Mouse (Mus musculus) left cerebral cortex, adult 9 months (tissue): ENCODE data around the gene Trim50.
A peak's percentile ranks its signal among the peaks of the same experiment; 100 is the strongest.

Experiments used
- DNase-seq, 2 experiments: peaks; one replicate each; pipeline ENCODE4 v3.0.0; 2022; ENCODE audit warnings: low spot score in 2 of 2

Trim50 gene

DNA sequence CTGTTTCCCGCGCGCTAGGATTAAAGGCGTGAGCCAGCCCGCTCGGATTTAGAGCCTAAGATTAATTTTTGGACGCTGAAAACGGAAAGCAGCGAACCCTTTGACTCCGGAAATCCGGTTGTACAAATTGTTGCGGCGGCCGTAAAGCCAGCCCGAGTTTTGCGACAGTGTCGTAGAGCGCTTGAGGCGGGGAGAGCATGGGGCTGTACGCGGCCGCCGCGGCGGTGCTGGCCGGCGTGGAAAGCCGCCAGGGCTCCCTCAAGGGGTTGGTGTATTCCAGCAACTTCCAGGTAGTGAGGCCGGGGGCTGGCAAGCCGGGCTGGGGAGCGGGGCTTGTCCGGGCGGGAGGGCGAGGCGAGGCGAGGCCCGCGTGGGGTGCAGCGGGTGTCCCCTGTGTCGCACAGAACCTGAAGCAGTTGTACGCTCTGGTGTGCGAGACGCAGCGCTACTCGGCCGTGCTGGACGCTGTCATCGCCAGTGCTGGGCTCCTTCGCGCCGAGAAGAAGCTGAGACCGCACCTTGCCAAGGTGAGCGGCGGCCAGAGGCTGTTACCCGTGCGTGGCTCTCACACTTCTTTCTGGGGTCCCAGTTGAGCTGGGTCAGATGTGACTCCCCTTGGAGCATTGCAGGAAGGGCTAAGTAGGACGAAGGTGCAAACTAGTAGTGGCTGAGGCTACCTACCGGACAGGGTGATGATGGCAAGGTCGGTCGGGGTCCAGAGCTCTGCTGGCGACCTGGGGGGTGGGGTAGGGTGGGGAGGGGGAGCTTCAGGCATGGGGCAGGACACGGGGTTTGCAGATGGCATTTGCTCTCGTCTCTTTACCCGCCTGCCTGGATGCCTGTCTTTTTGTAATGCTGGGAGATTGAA is 16.9 kb downstream of the Trim50 start, which contains the start of gene Nsun5:
TSS of gene Nsun5 (plus strand) at position 167 of the 868 bp plus-strand sequence.
- DNase-seq, result peak; percentile 75 to 95

DNA sequence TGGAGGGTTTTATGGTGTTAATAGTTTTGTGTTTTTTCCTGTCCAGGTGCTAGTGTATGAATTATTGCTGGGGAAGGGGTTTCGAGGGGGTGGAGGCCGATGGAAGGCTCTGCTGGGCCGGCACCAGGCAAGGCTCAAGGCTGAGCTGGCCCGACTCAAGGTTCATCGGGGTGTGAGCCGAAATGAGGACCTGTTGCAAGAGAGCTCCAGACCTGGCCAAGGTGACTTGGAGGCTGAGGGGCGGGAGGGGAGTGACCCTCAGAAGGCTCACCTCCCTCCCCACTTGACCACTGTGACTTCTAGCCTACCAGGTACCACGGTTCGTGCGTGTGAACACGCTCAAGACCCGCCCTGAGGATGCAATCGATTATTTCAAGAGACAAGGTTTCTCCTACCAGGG is 18.1 kb downstream of the Trim50 start:
- no peak for DNase-seq

DNA sequence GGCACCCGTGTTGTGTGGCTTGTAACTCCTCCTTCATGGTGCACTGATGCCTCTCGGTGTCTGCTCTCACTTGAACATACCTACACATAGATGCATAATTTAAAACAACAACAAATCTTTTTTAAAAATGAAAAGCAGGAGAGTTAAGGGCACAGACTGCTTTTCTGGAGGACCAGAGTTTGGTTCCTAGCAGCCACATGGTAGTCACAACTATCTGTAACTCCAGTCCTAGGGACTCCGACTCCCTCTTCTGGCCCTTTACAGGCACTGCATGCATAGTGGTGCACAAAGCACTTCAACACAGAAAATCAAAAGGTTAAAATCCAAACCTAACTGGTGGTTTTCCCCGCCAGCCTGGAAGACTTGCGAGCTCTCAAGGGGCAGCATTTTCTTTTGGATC is 20.5 kb downstream of the Trim50 start:
- no peak for DNase-seq

DNA sequence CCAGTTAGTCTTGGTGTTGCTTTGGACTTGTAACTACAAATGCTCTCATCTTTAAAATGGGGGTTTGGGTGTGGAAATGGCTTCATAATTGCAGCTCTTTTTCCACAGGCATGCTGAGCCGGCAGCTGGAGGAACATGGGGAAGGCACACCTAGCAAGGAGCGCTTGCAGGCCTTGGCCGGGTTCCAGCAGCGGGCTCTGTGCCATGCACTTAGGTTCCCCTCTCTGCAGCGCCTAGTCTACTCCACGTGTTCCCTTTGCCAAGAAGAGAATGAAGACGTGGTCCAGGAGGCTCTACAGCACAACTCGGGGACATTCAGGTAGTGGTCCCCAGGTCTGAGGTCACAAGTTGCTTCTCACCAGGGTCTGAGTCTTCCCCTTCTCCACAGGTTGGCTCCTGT is 22.1 kb downstream of the Trim50 start:
- peak in 1 of 2 experiments; percentile 21 for DNase-seq

DNA sequence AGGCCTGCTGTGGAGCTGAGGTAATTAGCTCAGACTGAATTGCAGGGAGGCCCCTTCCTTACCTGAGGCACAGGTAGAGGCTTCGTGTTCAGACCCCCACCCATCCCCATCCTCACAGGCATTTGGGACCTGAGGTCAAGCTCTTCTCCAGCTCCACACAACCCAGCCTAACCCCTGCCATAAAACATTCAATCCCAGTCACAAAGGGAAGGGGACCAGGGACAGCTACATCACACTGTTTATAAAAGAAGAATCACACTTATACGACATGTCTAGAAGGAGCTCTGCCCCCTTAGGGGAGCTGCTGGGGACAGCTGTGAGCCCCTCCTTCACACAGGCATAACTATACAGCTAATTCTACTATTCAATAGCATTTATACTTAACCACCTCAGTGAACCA is 23.2 kb downstream of the Trim50 start:
- DNase-seq, result no peak

DNA sequence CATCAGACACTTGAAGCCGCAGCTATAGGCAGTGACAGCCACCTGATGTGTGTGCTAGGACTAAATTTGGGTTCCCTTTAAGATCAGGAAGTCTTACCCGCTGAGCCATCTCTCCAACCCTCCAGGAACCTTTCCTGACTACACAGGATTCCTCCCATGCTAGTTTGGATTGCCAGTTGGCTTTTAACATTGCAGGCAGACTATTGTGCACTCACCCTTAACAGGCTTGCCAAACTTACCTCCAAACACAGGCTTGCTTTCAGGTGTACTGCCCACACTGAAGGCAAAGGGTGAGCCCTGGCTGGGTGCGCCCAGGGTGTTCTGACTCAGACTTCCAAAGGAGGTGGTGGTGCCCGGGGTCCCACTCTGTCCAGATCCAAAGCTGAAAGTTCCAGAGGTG is 27.6 kb downstream of the Trim50 start:
- DNase-seq, result no peak

DNA sequence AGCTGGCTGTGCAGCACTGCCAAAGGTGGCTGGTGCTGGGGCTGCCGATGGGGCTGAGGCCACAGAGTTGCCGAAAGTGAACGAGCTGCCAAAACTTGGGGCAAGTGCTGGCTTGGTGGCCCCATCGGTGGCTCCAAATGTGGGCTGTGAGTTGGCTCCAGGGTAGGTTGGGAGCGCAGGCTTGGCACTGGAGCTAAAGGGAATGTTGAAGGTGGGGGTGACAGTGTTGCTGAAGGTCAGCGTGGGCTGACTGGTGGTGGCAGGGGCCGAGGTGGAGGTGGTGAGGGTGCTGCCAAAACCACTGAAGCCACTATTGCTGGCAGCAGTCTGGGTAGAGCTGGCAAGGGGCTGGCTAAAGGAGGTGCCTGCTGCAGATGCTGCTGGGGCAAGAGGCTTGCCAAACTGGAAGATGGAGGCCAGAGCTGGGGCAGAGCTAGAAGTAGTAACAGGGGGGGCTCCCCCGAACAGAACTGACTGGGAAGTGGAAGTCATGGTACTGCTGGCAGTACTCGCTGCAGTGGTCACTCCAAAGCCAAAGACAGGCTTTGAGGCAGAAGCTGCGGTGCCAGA is 28.3 kb downstream of the Trim50 start:
- no peak for DNase-seq

DNA sequence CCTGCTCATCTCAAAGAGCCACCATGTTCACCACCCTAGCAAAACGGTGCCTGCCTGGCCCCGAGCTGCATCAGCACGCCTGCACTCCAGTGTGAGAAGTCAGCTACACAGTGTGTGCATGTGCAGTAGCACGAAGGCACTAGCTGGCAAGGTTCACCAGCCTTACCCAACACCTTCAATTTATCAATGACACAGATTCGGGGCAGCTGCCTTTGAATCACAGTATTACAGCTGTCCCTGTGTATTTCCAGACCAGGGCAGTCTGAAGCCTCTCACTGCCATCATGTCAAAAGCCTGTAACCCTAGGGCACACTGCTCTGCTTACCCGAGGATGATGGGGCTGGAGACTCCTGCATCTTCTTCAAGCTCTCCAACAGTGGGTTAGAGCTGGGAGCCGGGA is 29.7 kb downstream of the Trim50 start:
- no peak for DNase-seq

DNA sequence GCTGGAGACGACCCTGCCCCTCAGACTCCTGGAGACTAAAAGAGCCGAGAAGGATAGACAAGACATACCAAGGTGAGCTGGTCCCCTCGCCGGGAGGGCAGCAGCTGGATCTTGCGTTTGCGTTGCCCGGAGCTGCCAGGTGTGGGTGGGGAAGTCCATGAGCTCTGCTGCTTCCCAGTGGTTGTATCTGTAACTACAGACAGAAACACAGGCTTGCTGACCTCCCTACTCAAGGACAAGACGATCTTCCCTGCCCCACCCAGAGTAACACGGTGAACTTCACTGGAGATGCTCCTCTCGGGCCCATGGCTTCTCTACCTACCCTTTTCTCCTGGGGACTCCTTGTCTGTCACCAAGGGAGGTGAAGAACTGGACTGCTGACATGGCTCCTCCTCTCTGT is 30.7 kb downstream of the Trim50 start:
- no peak for DNase-seq

DNA sequence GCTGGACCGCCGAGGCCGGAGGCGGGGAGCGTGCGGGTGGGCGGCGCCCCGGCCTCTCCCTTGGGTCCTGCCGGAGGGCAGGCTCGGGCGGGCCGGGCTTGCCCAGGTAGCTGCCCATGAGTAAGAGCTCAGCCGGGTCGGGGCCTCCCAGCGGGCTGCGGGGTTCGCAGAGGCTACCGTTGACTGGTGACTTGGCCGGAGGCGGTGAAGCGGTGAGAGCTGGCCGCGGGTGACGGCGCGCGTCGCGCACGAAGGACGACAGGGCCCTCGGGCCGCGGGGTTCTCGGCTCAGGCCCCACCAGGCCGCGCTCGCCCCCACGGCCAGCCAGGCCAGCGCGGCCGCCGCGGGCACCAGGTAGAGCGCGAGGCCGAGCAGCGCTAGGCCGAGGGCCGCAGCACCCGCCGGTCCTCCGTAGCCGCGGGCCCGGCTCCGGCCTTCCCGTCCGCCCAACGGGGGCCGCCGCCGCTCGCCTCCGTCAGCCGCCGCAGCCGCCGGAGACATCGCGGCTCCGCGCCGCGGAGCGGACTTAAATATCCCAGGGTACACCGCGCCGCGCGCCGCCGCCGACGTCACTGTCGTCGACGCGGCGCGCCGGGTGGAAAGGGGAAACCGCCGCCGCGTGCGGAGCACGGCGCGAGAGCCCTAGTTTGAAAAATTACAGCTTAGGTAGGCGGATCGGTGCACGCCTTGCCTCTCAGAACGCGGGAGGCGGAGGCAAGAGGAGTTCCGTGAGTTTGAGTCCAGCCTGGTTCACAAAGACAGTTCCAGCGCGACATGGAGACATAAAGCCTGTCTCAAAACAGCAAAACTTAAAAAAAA is 41.1 kb downstream of the Trim50 start, which contains the start of gene Pom121:
TSS of gene Pom121 (minus strand) at position 543 of the 820 bp plus-strand sequence.
- DNase-seq, result peak; percentile 58 to 79

DNA sequence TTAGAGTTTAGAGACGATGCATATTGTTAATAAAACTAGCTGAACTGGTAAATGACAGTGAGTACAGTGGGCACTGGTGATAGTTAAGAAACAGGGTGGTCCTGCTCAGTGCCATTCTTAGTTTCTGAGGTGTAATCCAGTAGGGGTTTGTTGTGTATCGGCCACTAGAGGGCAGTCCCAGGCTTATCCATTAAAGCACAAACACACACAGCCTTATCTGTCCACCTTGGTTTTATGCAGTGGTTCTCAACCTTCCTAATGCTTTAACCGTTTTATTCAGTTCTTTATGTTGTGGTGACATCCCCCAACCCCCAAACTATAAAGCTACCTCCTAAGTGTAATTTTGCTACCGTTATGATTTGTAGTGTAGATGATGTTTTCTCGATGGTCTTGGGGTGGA is 42.7 kb downstream of the Trim50 start:
- peak in 1 of 2 experiments; percentile 36 for DNase-seq

DNA sequence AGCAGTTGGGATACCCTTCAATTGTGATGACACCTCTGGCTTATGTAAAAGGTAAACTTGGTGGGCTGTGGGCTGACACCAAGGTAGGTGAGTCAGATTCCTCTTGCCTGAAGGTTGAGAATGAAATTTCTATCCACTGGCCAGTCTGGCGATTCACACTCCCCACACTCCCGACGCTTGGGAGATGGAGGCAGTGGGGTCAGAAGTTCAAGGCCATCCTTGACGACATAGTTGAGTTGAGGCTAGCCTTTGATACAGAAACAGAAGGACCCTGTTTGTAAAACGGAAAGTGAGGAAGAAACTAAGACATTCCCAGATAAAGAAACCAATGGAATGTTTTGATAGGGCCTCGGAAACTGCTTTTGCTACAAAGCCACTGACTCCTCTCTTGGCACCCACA is 46.3 kb downstream of the Trim50 start:
- DNase-seq, result no peak

DNA sequence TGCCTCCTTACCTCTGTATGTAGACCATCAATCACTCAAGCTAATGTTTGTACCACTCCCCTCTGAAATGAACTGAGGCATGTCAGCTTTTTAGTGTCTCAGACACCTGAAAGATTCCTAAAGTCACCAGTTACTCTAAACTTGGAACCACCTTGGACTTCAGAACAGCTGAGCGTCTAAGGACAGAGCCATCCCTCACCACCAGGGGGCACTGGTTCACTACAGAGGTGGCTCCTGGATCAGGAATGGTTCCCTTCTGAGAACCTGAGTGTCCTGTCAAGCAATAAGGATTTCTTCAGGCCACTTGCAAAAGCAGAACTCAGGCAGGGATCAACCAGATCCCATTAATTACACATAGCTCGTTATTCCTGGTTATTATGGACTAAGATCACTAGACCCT is 47.1 kb downstream of the Trim50 start:
- peak in 1 of 2 experiments; percentile 82 for DNase-seq

DNA sequence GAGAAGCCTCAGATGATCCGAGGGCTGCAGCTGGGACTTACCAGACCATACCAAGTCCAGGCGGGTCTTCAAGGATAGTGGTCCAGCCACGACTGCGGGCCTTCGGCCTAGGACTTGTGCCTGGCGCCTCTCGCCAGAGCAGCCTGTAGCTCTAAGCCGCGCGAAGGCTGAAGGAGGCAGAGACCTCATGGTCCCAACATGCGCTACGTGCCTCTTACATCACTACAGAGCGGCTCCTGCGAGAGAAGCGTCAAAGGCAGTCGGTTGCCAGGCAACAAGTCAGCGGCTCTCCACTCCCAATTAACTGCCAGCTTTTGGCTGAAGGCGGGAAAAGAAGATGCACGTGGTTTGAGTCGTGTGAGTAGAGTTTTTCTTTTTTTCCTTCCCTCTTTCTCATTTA is 51.5 kb downstream of the Trim50 start:
- peak; percentile 35 to 71 for DNase-seq

DNA sequence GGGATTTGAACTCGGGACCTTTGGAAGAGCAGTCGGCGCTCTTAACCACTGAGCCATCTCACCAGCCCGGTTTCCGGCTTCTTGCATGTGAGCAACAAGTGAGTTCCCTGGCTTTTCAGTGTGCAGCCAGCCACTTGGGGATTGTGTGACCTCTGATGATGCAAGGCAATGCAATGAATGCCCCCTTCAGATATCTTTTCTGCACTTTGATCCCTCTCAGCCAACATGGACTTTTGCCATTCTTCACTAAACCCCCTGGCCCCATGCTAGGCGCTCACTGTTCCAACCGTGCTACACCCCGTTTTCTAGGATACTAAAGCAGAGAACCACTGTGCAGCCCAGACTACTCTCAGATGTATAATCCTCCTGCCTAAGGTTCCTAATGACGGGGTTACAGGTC is 52.3 kb downstream of the Trim50 start:
- DNase-seq, result no peak

DNA sequence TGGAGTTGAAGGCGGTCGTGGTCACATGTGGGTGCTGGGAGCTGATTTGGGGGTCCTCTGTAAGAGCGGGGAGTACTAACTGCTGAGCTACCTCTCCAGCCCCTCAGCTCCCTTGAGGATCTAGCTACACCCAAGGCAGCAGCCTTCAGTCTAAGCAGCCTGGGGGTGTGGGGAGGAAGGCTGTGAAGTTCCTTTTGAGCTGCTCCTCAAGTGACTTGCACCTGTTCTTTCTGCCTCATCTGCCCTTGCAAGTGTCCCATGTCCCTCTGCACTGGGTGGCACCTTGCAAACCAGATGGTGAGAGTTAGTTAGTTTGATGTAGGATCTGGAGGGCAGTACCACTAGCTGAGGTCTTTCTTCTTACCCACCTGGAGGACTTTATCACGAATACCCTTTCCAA is 55.0 kb downstream of the Trim50 start:
- no peak for DNase-seq

DNA sequence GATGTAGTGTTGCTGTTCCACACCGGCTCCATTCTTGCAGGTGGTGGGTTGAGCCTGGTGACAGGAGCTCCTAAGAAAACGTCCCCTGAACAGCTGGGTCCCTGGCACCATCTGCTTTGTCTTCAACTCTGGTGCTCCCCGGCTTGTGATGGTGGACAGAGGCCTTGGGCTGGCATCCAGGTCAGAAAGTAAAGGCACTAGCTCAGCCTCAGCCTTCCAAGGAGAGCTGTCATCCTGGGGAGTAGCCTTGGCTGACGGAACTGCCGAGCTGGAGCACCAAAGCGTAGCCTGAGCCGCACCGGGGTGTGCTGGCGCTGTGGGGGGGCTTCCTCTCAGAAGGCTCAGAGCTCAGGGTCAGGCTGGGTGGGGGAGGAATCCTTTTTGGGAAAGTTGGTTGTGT is 57.2 kb downstream of the Trim50 start:
- no peak for DNase-seq
